Mouse (Mus musculus): ENCODE measurements around the gene Map3k21. TPM values are rescaled to one million over a fixed set of nuclear protein-coding genes. Genes with fewer than 3 reads are reported as not detected.
A peak's percentile ranks its signal among the peaks of the same experiment; 100 is the strongest.

The Map3k21 gene
- total and polyA plus RNA-seq, 3 experiments: 0.78 to 1.9 (median 1.6) TPM

DNA sequence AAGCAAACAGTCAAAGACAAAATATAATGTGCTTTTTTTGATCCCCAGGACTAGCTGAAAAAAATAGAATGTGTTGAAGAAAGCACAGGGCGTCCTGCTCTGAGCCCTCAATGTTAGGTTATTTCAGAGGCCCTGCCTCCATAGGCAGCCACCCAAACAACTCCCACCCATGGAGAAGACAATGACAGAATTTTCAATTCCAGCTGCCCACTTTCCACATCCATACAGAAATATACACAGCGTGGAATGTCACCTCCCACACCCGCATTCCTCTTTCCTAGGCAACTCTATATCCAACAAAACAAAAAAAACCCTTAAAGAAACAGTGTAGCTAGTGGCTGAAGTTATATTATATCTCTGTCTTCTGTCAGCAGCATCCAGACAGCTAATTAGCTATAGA lies 61.1 kb downstream of the Map3k21 start:
- DNase-seq: no peak

DNA sequence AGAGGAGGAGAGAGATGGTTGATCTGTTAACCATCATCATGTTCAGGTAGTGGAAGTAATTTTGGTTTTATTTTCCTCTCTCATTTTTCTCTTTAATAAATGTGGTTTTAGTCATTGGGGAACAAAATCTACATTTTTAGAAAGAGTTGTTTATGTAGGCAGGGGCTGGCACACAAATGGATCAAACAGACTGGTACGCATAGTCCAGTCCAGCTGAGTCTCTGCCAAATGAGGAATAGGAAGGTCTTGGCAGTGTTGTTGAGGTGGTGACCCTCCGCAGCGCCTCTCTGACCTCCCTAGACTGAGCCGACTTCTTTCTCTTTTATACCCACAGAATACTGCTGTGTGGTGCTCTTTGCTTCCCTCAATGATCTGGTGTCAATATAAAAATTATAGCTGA lies 65.7 kb downstream of the Map3k21 start:
- DNase-seq: no peak

DNA sequence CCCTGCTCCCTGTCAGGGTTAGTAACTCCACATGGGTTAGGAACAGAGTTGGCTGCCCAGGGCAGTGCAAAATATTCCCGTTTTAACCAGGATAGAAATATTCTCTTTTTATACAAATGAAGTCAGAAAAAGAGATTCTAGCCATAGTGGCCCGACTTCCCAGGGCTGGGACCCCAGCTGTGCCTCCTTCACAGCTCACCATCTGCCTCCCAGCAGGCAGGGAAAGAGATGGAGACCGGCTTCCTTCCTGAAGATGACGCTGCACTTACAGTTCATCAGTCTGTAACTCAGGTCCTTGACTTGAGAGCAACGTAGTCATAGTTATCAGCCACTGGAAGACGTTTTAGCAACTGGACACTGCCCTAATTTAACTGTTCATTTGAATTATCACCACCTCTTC lies 70.6 kb downstream of the Map3k21 start:
- no peak for DNase-seq

DNA sequence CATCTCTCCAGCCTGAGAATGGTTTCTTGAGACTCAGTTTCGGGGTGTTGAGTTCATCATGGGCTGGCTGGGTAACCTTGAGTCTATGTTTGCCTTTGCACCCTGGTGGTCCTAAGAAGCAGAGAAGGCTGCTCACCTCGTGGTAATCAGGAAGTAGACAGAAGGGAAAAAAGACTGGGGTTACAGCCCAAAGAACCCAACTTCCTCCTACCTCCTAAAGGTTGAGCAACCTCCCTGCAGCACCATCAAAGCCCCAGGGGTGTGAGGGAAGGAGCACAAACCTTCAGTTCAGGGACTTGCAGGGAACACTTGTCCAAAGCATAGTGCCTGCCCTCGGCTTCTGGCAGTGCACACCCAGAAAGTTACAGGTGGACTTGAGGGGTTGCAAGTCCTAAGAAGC lies 73.3 kb downstream of the Map3k21 start:
- no peak for DNase-seq

DNA sequence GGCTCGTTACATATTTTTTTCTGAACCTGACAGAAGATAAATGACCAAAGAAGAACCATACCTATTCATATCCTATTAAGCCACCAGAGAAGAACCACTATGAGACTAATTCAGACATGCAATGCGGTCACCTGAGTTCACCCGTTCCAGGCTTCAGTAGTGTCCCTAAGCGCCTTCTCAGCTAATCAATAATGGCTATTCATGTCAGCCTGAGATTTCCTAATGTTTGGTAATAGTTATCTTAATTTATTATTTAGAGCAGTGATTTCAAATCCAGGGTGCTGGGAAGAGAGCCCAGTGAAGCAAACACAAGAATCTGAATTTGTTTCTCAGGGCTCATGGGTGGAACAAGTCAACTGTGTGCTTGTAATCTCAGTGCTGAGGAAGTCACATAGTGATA lies 73.9 kb downstream of the Map3k21 start:
- no peak for DNase-seq

DNA sequence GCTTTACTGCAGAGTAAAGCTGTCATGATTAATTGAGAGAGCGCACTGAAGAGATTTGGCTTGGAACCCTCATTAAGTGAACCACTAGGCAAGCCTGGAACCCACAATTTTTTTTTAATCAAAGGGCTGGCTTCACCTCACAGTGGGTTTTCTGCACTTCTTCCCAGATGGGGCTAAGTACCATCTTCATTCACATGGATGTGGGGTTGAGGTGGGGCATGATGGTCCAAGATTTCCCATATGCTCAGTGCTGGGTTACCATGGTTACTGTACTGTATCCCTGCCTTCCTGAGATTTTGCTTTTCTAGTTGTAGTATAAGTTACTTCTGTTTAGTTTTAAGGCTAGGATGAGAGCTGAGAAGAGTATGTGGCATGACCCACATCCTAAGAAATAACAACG lies 75.1 kb downstream of the Map3k21 start:
- no peak for DNase-seq

DNA sequence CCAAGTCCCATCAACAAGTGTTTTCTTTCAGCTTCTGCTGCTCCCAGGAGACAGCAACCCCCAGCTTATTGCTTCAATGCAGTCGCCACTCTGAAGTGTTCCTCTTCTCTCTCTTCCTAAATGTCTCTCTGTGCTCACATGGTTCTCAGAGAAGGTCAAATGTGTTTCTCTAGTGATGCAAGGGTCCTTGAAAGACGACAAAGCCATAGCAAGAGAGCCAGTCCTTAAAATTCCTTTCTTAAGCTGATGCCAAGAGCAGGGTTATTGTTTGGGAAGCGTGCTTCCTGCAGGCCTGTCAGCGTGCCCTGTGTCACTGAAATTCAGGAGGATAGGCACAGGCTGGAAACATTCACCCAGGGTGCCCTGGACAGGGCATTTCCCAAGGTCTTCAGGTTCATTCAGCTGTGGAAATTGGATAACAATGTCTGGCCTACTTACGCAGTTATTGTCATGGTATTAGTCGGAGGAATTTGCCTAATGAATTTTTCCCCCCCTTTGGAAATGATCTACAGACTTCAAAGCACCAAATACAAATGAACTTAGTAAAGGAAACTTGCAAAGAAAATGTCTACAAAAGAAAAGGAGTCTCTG lies 76.8 kb downstream of the Map3k21 start:
- DNase-seq: peak; percentile 31

DNA sequence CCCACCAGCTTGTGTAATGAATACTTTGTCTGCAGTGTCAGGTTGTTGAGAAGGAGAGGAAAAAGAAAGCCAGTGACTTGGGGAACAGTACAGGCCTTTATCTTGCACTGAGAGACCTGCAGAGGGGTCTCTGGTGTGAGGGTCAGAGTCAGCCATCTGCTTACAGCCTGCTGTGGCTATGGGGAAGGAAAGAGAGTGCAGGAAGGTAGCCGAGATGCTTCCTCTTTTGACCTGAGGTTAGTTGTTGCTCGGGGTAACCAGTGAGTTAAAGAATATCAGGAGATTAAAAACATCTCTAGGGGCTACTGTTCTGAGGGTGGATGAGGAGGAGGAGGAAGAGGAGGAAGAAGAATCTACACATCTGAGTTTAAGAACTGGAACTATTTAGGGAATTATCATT lies 77.7 kb downstream of the Map3k21 start:
- no peak for DNase-seq

DNA sequence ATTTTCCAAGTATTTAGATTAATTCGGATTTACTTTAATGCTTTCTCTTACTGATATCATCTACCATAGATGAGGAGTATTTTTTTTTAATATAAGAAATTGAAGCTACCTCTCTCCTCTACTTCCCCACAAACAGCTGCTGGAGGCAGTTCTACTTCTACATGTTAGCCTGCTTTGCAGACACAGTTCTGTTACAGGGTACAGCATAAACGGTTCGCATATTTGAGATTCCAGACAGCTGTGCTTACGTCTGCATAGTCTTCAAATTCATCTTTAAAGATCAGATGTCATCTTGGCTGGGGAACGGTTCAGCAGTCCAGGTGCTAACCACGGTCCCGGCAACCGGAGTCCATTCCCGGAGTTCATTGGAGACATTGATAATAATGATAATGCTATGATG lies 83.4 kb downstream of the Map3k21 start:
- no peak for DNase-seq

DNA sequence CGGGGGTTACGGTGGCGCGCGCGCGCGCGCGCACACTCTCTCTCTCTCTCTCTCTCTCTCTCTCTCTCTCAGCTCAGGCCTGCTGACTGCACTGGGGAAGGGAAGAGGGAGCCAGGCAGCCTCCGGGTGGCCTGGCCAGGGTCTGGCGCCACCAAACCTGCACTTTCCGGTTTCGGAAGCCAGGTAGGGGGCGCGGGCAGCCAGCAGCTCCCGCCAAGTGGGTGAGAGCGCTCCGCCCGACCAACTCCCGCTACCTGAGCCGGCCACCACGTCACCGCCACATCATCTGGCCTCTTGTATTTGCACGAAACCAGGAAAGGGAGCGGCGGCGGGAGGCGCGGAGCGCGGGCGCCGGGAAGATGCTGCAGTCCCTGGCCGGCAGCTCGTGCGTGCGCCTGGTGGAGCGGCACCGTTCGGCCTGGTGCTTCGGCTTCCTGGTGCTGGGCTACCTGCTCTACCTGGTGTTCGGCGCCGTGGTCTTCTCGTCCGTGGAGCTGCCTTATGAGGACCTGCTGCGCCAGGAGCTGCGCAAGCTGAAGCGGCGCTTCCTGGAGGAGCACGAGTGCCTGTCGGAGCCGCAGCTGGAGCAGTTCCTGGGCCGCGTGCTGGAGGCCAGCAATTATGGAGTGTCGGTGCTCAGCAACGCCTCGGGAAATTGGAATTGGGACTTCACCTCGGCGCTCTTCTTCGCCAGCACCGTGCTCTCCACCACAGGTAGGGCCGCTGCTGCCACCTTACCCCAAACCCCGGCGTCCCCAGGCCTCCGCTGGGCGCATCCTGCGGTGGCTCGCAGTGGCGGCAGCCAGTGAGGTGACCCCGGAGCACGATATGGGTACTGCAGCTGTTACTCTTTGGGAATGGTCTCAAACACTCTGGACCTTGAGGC lies 85.1 kb downstream of the Map3k21 start, which contains the start of gene Kcnk1:
TSS of gene Kcnk1 (plus strand) at position 70 of the 886 bp plus-strand sequence.
- DNase-seq: peak; percentile 42

DNA sequence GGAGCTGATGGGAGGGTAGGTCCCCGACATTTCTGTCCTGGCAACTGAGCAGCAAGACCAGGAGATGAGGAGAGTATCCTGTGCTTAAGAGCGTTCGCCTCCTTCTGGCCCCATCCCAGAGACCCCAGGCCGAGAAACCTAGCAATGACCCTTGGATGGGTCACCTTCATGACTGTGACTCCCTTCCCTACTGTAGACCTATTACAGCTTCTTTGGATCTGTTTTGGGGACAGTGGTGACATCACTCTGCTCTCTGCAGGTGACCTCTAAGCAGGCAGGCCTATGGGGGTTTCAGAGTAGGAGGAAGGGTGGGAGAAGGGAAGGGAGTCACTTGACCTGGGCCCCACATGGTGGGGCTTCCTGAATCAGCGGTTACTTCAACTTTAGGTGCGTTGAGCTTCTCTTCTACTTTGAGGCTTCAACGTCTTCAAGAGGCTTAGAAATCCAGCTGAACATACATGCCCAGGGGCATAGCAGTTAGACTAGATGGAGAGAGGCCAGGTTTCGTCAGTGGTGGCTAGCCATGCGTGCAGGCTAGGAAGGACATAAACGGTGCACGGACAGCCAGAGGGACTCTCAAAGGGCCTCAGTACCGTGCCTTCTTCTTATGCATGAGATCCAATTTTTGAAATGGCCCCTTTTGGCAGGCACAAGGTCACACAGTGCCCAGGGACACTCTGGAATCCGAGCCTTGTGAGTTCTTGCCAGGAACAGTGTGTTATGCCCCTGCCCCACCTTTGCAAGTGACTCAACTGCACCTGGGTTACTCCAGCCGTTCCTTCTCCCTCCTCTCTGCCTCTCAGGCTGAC lies 86.0 kb downstream of the Map3k21 start:
- peak; percentile 9 for DNase-seq

DNA sequence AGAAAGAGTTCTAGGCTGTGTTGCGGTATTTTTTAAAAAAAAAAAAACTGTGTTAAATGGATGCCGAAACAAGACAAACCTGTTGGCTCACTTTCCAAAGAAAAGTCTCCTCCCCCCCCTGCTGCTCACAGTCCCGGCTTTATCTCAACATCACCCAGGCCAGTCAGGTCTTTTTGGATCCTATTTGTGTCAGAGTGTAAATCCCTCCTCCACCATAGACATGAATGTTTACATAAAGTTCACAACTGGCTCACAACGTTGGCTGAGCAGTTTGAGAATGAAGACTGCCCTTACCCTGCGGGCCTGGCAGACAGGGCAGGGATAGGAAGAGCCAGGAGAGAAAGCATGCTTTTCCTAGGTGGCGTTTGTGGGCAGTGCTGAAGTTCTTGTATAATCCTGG lies 86.7 kb downstream of the Map3k21 start:
- no peak for DNase-seq

Other genes with a start within 250 kb of the Map3k21 start
- gene Map10, start 240.6 kb upstream of the Map3k21 start, total RNA-seq (2021): 1 to 10 TPM; 2.9 to 5.5 TPM
- 3.0 and 3.2 TPM in 2 replicates for gene Map10, start 240.6 kb upstream of the Map3k21 start, polyA plus RNA-seq (2012; rRNA removed)
- gene Ntpcr, start 180.5 kb upstream of the Map3k21 start, total RNA-seq (2021): 10 to 100 TPM; 17.2 to 19.2 TPM
- gene Ntpcr, start 180.5 kb upstream of the Map3k21 start, polyA plus RNA-seq (2012; rRNA removed): 30.4 and 31.5 TPM in 2 replicates
- gene Pcnx2, start 12.1 kb upstream of the Map3k21 start, total RNA-seq (2021): under 1 TPM; 0.55 to 0.69 TPM
- 0.42 and 0.50 TPM in 2 replicates for gene Pcnx2, start 12.1 kb upstream of the Map3k21 start, polyA plus RNA-seq (2012; rRNA removed)
- 10 to 100 TPM in 1 of 2 experiments, 1 to 10 TPM in 1; 1.3 to 12.8 TPM for gene Kcnk1, start 84.7 kb downstream of the Map3k21 start, total RNA-seq (2021)
- 7.5 and 30.5 TPM in 2 replicates for gene Kcnk1, start 84.7 kb downstream of the Map3k21 start, polyA plus RNA-seq (2012; rRNA removed)

Measured in adrenal gland, adult 2 months (tissue).